Mouse (Mus musculus) small intestine, adult 2 months (tissue): ENCODE results near the gene Gm20388.

Experiments
- CTCF ChIP-seq: fragments of 200-500 bp; IDR thresholded peaks from 2 replicates; pipeline ENCODE4 v1.5.1; 2012; ENCODE audit warnings: low read depth, mild to moderate bottlenecking, control low read depth, inconsistent platforms, low read length, moderate library complexity, mixed read lengths; ENCODE audit not compliant: insufficient replicate concordance, insufficient read length; ENCODE audit errors: extremely low read depth
- POLR2A ChIP-seq: fragments of 200-500 bp; IDR thresholded peaks from 2 replicates; pipeline ENCODE4 v1.6.1; 2012; ENCODE audit warnings: low read depth, mild to moderate bottlenecking, control low read depth, inconsistent platforms, low read length, moderate library complexity

DNA sequence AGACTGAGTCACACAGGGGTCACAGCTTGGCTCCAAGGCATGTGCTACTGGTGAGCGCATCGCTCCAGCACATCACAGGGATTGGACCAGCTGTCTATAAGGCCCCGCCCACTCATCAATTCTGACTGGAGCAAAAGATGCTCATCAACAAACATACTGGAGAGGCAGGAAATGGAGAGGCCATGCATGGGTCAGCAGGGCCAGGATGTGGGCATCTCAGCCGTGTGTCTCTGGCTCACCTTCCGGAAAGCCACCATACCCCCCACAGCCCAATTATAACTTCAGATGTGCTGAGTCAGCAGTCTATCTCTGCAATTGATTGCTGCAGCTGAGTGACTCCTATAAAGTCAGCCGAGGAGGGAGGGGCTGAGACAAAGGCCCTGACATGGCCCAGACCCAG lies 1657.7 kb downstream of the Gm20388 start:
- TF ChIP-seq CTCF (no peak), POLR2A (no peak)
